8 mouse cellular contexts compared by ENCODE assay signal in the genomic region with DNA sequence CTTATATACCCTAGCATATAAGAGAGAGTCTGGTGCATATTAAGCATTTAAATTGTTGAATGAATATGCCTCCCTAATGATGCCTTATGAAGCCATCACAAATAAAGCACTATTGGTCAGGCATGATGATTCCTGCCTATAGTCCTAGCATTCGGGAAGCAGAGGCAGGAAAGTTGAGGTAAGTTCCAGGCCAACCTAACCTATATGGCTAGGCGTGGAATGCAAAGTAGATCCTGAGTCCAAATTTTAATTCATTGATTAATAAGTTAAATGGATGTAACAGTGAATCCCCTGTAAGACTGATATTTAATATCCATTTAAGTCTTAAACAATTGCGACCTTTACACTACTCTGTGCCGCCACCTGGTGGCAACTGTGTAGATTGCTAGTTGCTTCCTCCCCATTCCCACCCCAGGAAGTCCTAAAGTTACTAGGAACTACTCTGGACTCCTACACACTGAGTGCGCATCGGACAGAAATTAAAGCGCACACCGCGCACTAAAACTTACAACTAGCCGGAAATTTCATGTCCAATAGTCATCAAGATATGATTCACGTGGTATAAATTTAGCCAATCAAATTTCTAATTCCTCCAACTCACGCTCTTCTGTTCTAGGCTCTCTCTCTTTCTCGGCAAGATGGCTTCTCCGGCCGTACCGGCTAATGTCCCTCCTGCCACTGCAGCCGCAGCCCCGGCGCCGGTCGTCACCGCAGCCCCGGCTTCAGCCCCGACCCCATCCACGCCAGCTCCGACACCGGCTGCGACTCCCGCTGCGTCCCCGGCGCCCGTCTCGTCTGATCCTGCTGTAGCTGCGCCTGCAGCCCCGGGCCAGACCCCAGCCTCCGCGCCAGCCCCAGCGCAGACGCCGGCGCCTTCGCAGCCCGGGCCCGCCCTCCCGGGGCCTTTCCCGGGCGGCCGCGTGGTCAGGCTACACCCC. TPM values are rescaled to one million over a fixed set of nuclear protein-coding genes. Genes with fewer than 3 reads are reported as not detected.
DNase-seq lines count a peak whose midpoint lies in the region; ATAC-seq and TF ChIP-seq lines count a peak whose summit lies in the region.

Gene Eif3f, plus strand, starts transcription at position 624 of the 938 bp plus-strand sequence.

- peak within 1 kb of the TSS; percentile 26; the same call in 1 of the 2 replicates for H3K27ac ChIP-seq in CH12.LX (ENCODE audit: insufficient read depth, low read depth)
- peak within 1 kb of the TSS; percentile 70; the same call in 1 of the 2 replicates for H3K27ac ChIP-seq in forebrain, embryonic 11.5 days (ENCODE audit: low read depth, low read length)
- H3K27ac ChIP-seq in heart, embryonic 16.5 days (ENCODE audit: low read length), result peak within 1 kb of the TSS; percentile 85
- peak within 1 kb of the TSS; percentile 74 for H3K27ac ChIP-seq in liver, embryonic 15.5 days (replicated peaks)
- H3K27ac ChIP-seq in neural tube, embryonic 12.5 days, result peak within 1 kb of the TSS; percentile 66; the same call in 1 of the 2 replicates

- peak within 1 kb of the TSS; percentile 97 for H3K4me2 ChIP-seq in CH12.LX (ENCODE audit: insufficient read depth, low read depth, poor library complexity, severe bottlenecking)
- H3K4me2 ChIP-seq in forebrain, embryonic 11.5 days (ENCODE audit: low read depth, low read length, severe bottlenecking), result peak within 1 kb of the TSS; percentile 87
- peak within 1 kb of the TSS; percentile 95 for H3K4me2 ChIP-seq in heart, embryonic 16.5 days (ENCODE audit: low read depth, low read length)
- H3K4me2 ChIP-seq in liver, embryonic 15.5 days, result peak within 1 kb of the TSS; percentile 82
- peak within 1 kb of the TSS; percentile 72 for H3K4me2 ChIP-seq in neural tube, embryonic 12.5 days (replicated peaks)

- peaks cover 3% of the 10 kb centered on the region for H3K27me3 ChIP-seq in CH12.LX (replicated peaks)
- no peaks in the 10 kb centered on the region for H3K27me3 ChIP-seq in forebrain, embryonic 11.5 days (ENCODE audit: control insufficient read depth, insufficient read depth, low read length)
- H3K27me3 ChIP-seq in heart, embryonic 16.5 days (ENCODE audit: control insufficient read depth, insufficient read depth, low read length), result no peaks in the 10 kb centered on the region
- no peaks in the 10 kb centered on the region; the same call in 1 of the 2 replicates for H3K27me3 ChIP-seq in liver, embryonic 15.5 days
- no peaks in the 10 kb centered on the region for H3K27me3 ChIP-seq in neural tube, embryonic 12.5 days (replicated peaks)

- dilution Hi-C loops in CH12.LX (cut with MboI; ENCODE audit: extremely low pct_ligation_motif_present, extremely low pct_unique_long_range_greater_than_20kb, low sequenced_read_pairs), result no loop called here

- peak; percentile 74 for TF ChIP-seq POLR2A in CH12.LX (IDR thresholded peaks at IDR 0.05; ENCODE audit: low read depth, low read length)

- ATAC-seq in forebrain, embryonic 11.5 days (replicated peaks; ENCODE audit: low FRiP score), result peak; percentile 96
- peak; percentile 96 for ATAC-seq in heart, embryonic 16.5 days (replicated peaks; ENCODE audit: extremely low read depth, insufficient read depth, low FRiP score)
- peak; percentile 97 for ATAC-seq in liver, embryonic 15.5 days (ENCODE audit: insufficient read depth)
- ATAC-seq in neural tube, embryonic 12.5 days (ENCODE audit: low FRiP score, low read depth), result peak; percentile 97

- no peaks in the 10 kb centered on the region for H3K9me3 ChIP-seq in CH12.LX (replicated peaks; ENCODE audit: low read length)
- H3K9me3 ChIP-seq in forebrain, embryonic 11.5 days (ENCODE audit: control insufficient read depth, low read length), result no peaks in the 10 kb centered on the region
- H3K9me3 ChIP-seq in heart, embryonic 16.5 days (replicated peaks; ENCODE audit: control insufficient read depth, low read length), result no peaks in the 10 kb centered on the region
- no peaks in the 10 kb centered on the region for H3K9me3 ChIP-seq in liver, embryonic 15.5 days (replicated peaks)
- no peaks in the 10 kb centered on the region for H3K9me3 ChIP-seq in neural tube, embryonic 12.5 days

- TF ChIP-seq CTCF in CH12.LX (conservative IDR thresholded peaks at IDR 0.05 in 1 of 2, IDR thresholded peaks at IDR 0.05 in 1 of 2; ENCODE audit: low read depth in 2 of 2, low read length in 2 of 2), result peak; percentile 77 to 89

- peaks cover 25% of the 10 kb centered on the region for H3K79me2 ChIP-seq in CH12.LX (replicated peaks; ENCODE audit: control insufficient read depth, extremely low read depth, insufficient read depth, poor library complexity, severe bottlenecking)

- H3K4me3 ChIP-seq in CH12.LX (replicated peaks in 1 of 3; ENCODE audit: low read depth in 2 of 3, low read length in 2 of 3, poor library complexity in 1 of 3), result peak within 1 kb of the TSS; percentile 88 to 94 (median 92)
- H3K4me3 ChIP-seq in forebrain, embryonic 11.5 days (ENCODE audit: low read depth, low read length), result peak within 1 kb of the TSS; percentile 98
- H3K4me3 ChIP-seq in heart, embryonic 16.5 days (ENCODE audit: low read length), result peak within 1 kb of the TSS; percentile 100
- H3K4me3 ChIP-seq in liver, embryonic 15.5 days (replicated peaks), result peak within 1 kb of the TSS; percentile 90
- peak within 1 kb of the TSS; percentile 88 for H3K4me3 ChIP-seq in neural tube, embryonic 12.5 days

- peak within 1 kb of the TSS; percentile 87 for H3K9ac ChIP-seq in CH12.LX (ENCODE audit: insufficient read depth, low read depth)
- peak within 1 kb of the TSS; percentile 96 for H3K9ac ChIP-seq in forebrain, embryonic 11.5 days (ENCODE audit: low read length)
- peak within 1 kb of the TSS; percentile 99 for H3K9ac ChIP-seq in heart, embryonic 16.5 days (ENCODE audit: low read length)
- H3K9ac ChIP-seq in liver, embryonic 15.5 days, result peak within 1 kb of the TSS; percentile 87
- H3K9ac ChIP-seq in neural tube, embryonic 12.5 days, result peak within 1 kb of the TSS; percentile 95

- TF ChIP-seq EP300 in CH12.LX (IDR thresholded peaks at IDR 0.05; ENCODE audit: low read length), result no peak

- 2% methylated on average over 50 of the region's 50 CpGs for WGBS in forebrain, embryonic 11.5 days
- 2% methylated on average over 50 of the region's 50 CpGs for WGBS in heart, embryonic 16.5 days
- WGBS in liver, embryonic 15.5 days (ENCODE audit: insufficient replicate concordance), result 2% methylated on average over 50 of the region's 50 CpGs
- WGBS in neural tube, embryonic 12.5 days, result 2% methylated on average over 50 of the region's 50 CpGs

- H3K4me1 ChIP-seq in CH12.LX (ENCODE audit: control insufficient read depth in 1 of 2, insufficient read depth in 2 of 2), result peaks cover 4 to 27% of the 10 kb centered on the region in 2 experiments; a peak in 3 of 4 replicates
- H3K4me1 ChIP-seq in forebrain, embryonic 11.5 days (replicated peaks; ENCODE audit: control insufficient read depth, insufficient read depth, low read length), result peaks cover 8% of the 10 kb centered on the region
- H3K4me1 ChIP-seq in heart, embryonic 16.5 days (ENCODE audit: control insufficient read depth, insufficient read depth, low read length), result peaks cover 11% of the 10 kb centered on the region
- H3K4me1 ChIP-seq in liver, embryonic 15.5 days (replicated peaks), result peaks cover 22% of the 10 kb centered on the region
- H3K4me1 ChIP-seq in neural tube, embryonic 12.5 days, result peaks cover 17% of the 10 kb centered on the region

- in situ Hi-C loops in CH12.LX (cut with MboI; ENCODE audit: low pct_ligation_motif_present, low pct_unique_long_range_greater_than_20kb, low sequenced_read_pairs), result loop anchor here (10.0 kb wide), 1 partner anchor 119 kb away; no protein-coding TSS in a partner anchor

- H3K36me3 ChIP-seq in CH12.LX (replicated peaks in 1 of 2; ENCODE audit: control insufficient read depth in 1 of 2, insufficient read depth in 1 of 2, low read length in 1 of 2), result peaks cover 24 to 36% of the 10 kb centered on the region in 2 experiments
- peaks cover 6% of the 10 kb centered on the region; the same call in 1 of the 2 replicates for H3K36me3 ChIP-seq in forebrain, embryonic 11.5 days (ENCODE audit: control insufficient read depth, insufficient read depth, low read length)
- H3K36me3 ChIP-seq in heart, embryonic 16.5 days (ENCODE audit: control insufficient read depth, insufficient read depth), result peaks cover 21% of the 10 kb centered on the region
- peaks cover 26% of the 10 kb centered on the region for H3K36me3 ChIP-seq in liver, embryonic 15.5 days (replicated peaks)
- H3K36me3 ChIP-seq in neural tube, embryonic 12.5 days, result peaks cover 19% of the 10 kb centered on the region

- peak; percentile 97 for DNase-seq in CH12.LX (ENCODE audit: extremely low read depth)
- DNase-seq in c-Kit-positive CD71-positive TER-119-negative erythroid progenitor cells, embryonic 14.5 days (ENCODE audit: low read depth), result peak; percentile 97
- peak; percentile 94 for DNase-seq in forebrain, embryonic 11.5 days (ENCODE audit: low spot score)
- DNase-seq in kidney, postnatal 36 days, result peak; percentile 94 to 96
- peak; percentile 100 for DNase-seq in telencephalon, adult 2 months (ENCODE audit: low read depth, low spot score)

- peak; percentile 72 for TF ChIP-seq RAD21 in CH12.LX (IDR thresholded peaks at IDR 0.05; ENCODE audit: low read depth, low read length)

TF ChIP-seq in CH12.LX, 34 proteins besides CTCF, POLR2A, EP300 and RAD21 (continues in another document):
- 0 out of 2 replicates have a peak, but pooled peaks have one; percentile 22 for TF ChIP-seq JUND (conservative IDR thresholded peaks at IDR 0.05; ENCODE audit: low read depth, low read length)
- TF ChIP-seq SIN3A (IDR thresholded peaks at IDR 0.05; ENCODE audit: low read length), result peak; percentile 89
- TF ChIP-seq NELFE (IDR thresholded peaks at IDR 0.05; ENCODE audit: low read depth, low read length), result peak; percentile 76; the same call in 1 of the 2 replicates
- TF ChIP-seq PAX5 (IDR thresholded peaks at IDR 0.05; ENCODE audit: low read length), result no peak
- no peak for TF ChIP-seq ZNF384 (IDR thresholded peaks at IDR 0.05; ENCODE audit: low read depth, low read length)
- no peak for TF ChIP-seq MAZ (IDR thresholded peaks at IDR 0.05; ENCODE audit: low read depth, low read length)
- peak; percentile 65 for TF ChIP-seq IRF4 (IDR thresholded peaks at IDR 0.05; ENCODE audit: low read depth, low read length)
- TF ChIP-seq JUN (IDR thresholded peaks at IDR 0.05; ENCODE audit: insufficient read depth, low read depth, low read length), result no peak
- peak; percentile 82; the same call in 1 of the 2 replicates for TF ChIP-seq KAT2A (IDR thresholded peaks at IDR 0.05; ENCODE audit: insufficient replicate concordance, low read length)
- peak; percentile 84 for TF ChIP-seq USF2 (conservative IDR thresholded peaks at IDR 0.05; ENCODE audit: low read depth, low read length)

RNA-seq across cellular contexts. Expression of gene Eif3f, which starts in this region (rescaled TPM):
- 116 and 119 TPM in 2 replicates for total RNA-seq in CH12.LX (2012; rRNA removed)
- 86.9 and 92.0 TPM in 2 replicates for total RNA-seq in CH12.LX (2014; rRNA removed)
- polyA plus RNA-seq in CH12.LX (2012; ENCODE audit: insufficient read length, low read depth), result 170 and 172 TPM in 2 replicates
- 87.3 and 96.9 TPM in 2 replicates for polyA plus RNA-seq in forebrain, embryonic 11.5 days (2014; fragmentation: Nextera tagmentation; extraction: Ambion mirVana)
- polyA plus RNA-seq in heart, embryonic 16.5 days (2015; fragmentation: Nextera tagmentation; extraction: Ambion mirVana), result 49.2 and 49.4 TPM in 2 replicates
- polyA plus RNA-seq in liver, embryonic 15.5 days (2015; fragmentation: Nextera tagmentation; extraction: Ambion mirVana), result 34.9 and 35.2 TPM in 2 replicates
- polyA plus RNA-seq in neural tube, embryonic 12.5 days (2016; fragmentation: Nextera tagmentation; extraction: Ambion mirVana), result 85.9 and 87.7 TPM in 2 replicates

Comparison
In these comparisons a context has a peak if more than half of its experiments do, and no peak if none do; other contexts are left out.
1. Peak in every context shown above with its lines: DNase-seq, ATAC-seq, H3K4me3 ChIP-seq and H3K27ac ChIP-seq.
2. H3K27ac ChIP-seq: peak in every context shown above with its lines; median percentile 85 in heart, embryonic 16.5 days; 74 in liver, embryonic 15.5 days; 70 in forebrain, embryonic 11.5 days; 66 in neural tube, embryonic 12.5 days; 26 in CH12.LX.